Mouse (Mus musculus): ENCODE measurements around the gene Stk32c. TPM values are rescaled to one million over a fixed set of nuclear protein-coding genes. Genes with fewer than 3 reads are reported as not detected.

The Stk32c gene
- polyA plus RNA-seq, 1 experiment from 2014 or later = not detected

DNA sequence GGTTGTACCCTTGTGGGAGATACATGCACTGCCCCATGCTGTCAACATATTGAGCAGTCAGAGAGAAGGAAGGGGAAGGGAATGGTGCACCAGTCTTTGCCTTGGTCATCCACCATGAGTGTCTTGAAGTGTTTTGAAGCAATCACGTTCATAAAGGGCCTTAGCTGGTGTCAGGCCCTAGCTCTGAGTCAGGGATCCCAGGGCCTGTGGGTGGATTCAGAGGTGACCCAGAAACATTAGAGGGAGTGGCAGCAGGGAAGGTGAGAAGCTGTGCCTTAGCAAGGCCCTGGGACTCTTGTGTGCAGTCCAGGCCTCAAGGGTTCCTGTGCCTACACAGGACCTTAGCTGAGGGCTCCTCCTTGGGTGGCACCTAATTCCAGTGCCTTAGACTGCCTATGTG lies 11.0 kb upstream of the Stk32c start:
- H3K4me3 ChIP-seq = no peak overlapping the region
- 57% methylated on average over 1 of the region's 1 CpGs for WGBS (ENCODE audit: insufficient replicate concordance)
- H3K9ac ChIP-seq = no peak overlapping the region
- no peaks in the 10 kb centered on the region for H3K9me3 ChIP-seq (replicated peaks)
- no peak overlapping the region for H3K4me2 ChIP-seq
- H3K4me1 ChIP-seq = peaks cover 3% of the 10 kb centered on the region; the same call in 1 of the 2 replicates
- H3K27ac ChIP-seq = peak overlapping the region; percentile 6
- no peaks in the 10 kb centered on the region for H3K27me3 ChIP-seq (replicated peaks)
- no peaks in the 10 kb centered on the region for H3K36me3 ChIP-seq
- no peak for ATAC-seq

GRCm38 (mm10) chr7:139222341-139222740 lies 9.2 kb upstream of the Stk32c start:
- Histone ChIP-seq H3K9me3 (replicated peaks) (no peaks in the 10 kb centered on the region), H3K36me3 (no peaks in the 10 kb centered on the region), H3K27me3 (replicated peaks) (no peaks in the 10 kb centered on the region), H3K27ac (no peak overlapping the region), H3K4me3 (no peak overlapping the region), H3K4me2 (no peak overlapping the region), H3K4me1 (no peaks in the 10 kb centered on the region; the same call in 1 of the 2 replicates), H3K9ac (no peak overlapping the region)
- ATAC-seq = no peak
- 61% methylated on average over 4 of the region's 4 CpGs for WGBS (ENCODE audit: insufficient replicate concordance)

- Histone ChIP-seq H3K27me3 (replicated peaks) (no peaks in the 10 kb centered on the region), H3K9me3 (replicated peaks) (no peaks in the 10 kb centered on the region), H3K27ac (no peak overlapping the region), H3K36me3 (no peaks in the 10 kb centered on the region), H3K9ac (no peak overlapping the region), H3K4me2 (no peak overlapping the region), H3K4me1 (no peaks in the 10 kb centered on the region; the same call in 1 of the 2 replicates), H3K4me3 (no peak overlapping the region)
- 81% methylated on average over 2 of the region's 2 CpGs for WGBS (ENCODE audit: insufficient replicate concordance)
- no peak for ATAC-seq
These were observed 8.7 kb upstream of the Stk32c start for GRCm38 (mm10) chr7:139221856-139222255.

- WGBS (ENCODE audit: insufficient replicate concordance) = 62% methylated on average over 5 of the region's 5 CpGs
- Histone ChIP-seq H3K4me3 (no peak overlapping the region), H3K27me3 (replicated peaks) (no peaks in the 10 kb centered on the region), H3K9me3 (replicated peaks) (no peaks in the 10 kb centered on the region), H3K27ac (no peak overlapping the region), H3K9ac (no peak overlapping the region), H3K4me1 (no peaks in the 10 kb centered on the region; the same call in 1 of the 2 replicates), H3K4me2 (no peak overlapping the region), H3K36me3 (no peaks in the 10 kb centered on the region)
- ATAC-seq = no peak
These were observed 8.0 kb upstream of the Stk32c start for GRCm38 (mm10) chr7:139221072-139221471.

- Histone ChIP-seq H3K9ac (no peak overlapping the region), H3K27me3 (replicated peaks) (no peaks in the 10 kb centered on the region), H3K4me1 (no peaks in the 10 kb centered on the region; the same call in 1 of the 2 replicates), H3K4me2 (no peak overlapping the region), H3K36me3 (no peaks in the 10 kb centered on the region), H3K4me3 (no peak overlapping the region), H3K9me3 (replicated peaks) (no peaks in the 10 kb centered on the region), H3K27ac (no peak overlapping the region)
- 32% methylated on average over 2 of the region's 2 CpGs for WGBS (ENCODE audit: insufficient replicate concordance)
- ATAC-seq = no peak
These were observed 7.2 kb upstream of the Stk32c start for GRCm38 (mm10) chr7:139220303-139220702.

DNA sequence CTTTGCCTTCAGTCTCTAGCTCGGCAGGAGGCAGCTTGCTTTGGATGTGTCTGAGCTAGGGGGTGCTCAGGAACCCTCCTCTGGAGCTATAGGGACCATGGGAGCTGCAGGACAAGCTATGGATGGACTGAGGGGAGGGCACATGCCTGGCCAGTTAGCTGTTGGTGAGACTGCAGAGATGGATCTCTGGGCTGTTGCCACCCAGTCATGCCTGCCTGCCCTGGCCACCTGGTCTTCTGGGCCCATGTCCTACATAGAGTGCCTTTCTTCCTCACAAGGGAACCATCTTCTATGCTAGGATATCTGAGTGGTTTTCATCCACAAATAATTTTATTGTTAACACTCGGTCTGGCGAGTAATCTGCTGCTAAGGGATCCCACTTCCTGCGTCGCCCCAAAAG lies 6.4 kb upstream of the Stk32c start:
- ATAC-seq = no peak
- no peak overlapping the region for H3K27ac ChIP-seq
- H3K27me3 ChIP-seq (replicated peaks) = no peaks in the 10 kb centered on the region
- 76% methylated on average over 5 of the region's 5 CpGs for WGBS (ENCODE audit: insufficient replicate concordance)
- no peak overlapping the region for H3K9ac ChIP-seq
- no peaks in the 10 kb centered on the region for H3K9me3 ChIP-seq (replicated peaks)
- H3K4me2 ChIP-seq = no peak overlapping the region
- no peak overlapping the region for H3K4me3 ChIP-seq
- no peaks in the 10 kb centered on the region for H3K36me3 ChIP-seq
- no peaks in the 10 kb centered on the region for H3K4me1 ChIP-seq

DNA sequence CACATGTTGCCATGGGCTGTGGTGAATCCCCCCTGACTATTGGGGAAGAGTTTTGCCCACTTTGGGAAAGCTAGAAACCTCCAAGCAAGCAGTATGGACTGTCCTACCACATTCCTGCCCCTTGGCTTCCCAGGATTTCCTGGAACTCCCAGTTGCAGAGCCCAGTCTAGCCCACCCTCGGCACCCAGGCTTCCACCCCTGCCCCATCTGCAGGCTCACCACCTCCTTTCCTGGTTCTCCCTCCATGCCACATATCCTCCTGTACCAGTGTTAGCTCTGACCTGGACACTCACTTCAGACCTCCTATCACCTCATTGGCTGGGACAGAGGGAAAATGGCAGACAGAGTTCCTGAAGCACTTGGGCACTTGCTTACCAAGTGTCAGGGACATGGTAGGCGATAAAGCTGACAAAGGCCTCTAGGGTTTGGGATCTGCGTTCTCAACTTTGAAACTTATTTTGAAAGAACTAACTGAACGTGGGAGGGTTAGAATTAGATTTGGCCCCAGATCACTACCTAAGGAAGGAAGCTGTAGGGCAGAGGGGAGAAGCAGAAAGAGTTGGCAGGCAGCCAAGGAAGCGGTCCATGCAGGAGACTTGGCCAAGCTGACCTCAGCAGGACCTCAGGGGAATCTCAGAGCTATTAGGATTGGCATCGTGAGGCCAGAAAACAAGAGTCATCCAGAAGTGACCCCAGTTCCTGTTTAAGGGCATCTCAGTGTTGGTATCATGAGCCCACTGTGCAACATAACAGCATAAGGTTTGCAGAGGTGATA lies 5.7 kb upstream of the Stk32c start:
- Histone ChIP-seq H3K36me3 (no peaks in the 10 kb centered on the region), H3K4me3 (no peak overlapping the region), H3K4me2 (no peak overlapping the region), H3K4me1 (no peaks in the 10 kb centered on the region), H3K9ac (no peak overlapping the region), H3K27me3 (replicated peaks) (no peaks in the 10 kb centered on the region), H3K9me3 (replicated peaks) (no peaks in the 10 kb centered on the region), H3K27ac (no peak overlapping the region)
- ATAC-seq = no peak; the same call in 1 of the 2 replicates
- WGBS (ENCODE audit: insufficient replicate concordance) = 59% methylated on average over 6 of the region's 6 CpGs

DNA sequence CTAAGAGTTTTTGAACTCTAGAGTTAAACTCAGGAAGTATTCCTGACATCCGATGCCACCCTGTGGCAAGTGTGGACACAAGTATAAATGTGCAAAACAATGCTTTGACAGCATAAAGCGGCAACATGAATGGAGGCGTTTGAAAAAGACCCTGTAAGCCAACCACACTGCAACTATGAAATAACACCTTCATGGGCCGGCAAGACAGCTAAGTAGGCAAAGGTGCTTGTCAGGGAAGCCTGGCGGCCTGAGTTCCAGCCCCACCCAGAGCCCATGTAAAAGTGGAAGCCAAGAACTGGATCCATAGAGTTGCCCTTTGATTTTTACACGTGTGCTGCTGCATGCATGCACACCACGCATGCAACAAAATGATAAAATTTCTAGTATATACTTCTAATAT lies 3.9 kb upstream of the Stk32c start:
- no peak overlapping the region for H3K4me3 ChIP-seq
- ATAC-seq = no peak
- no peak overlapping the region for H3K9ac ChIP-seq
- no peak overlapping the region for H3K4me2 ChIP-seq
- no peaks in the 10 kb centered on the region for H3K36me3 ChIP-seq
- H3K9me3 ChIP-seq (replicated peaks) = no peaks in the 10 kb centered on the region
- H3K27ac ChIP-seq = no peak overlapping the region
- H3K4me1 ChIP-seq = peaks cover 15% of the 10 kb centered on the region
- no peaks in the 10 kb centered on the region for H3K27me3 ChIP-seq (replicated peaks)
- 70% methylated on average over 7 of the region's 7 CpGs for WGBS (ENCODE audit: insufficient replicate concordance)

DNA sequence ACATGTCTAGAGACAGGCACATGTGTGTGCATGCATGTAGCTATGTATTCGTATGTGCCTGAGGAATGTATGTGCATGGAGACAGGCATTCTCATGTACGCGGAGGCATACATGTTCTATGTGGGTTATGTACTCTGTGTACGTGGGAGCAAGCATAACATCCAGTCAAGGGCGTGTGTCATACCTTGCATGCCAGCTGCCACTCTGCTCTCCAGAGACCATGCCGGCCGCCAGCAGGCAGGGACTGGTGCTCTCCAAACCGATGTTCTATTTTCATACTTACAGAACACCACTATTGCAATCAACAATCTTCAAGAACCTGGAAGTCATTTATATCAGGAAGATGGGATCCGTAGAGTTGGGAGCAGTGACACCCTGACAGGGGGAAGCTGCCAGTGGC lies 3.4 kb upstream of the Stk32c start:
- no peaks in the 10 kb centered on the region for H3K36me3 ChIP-seq
- H3K27me3 ChIP-seq (replicated peaks) = no peaks in the 10 kb centered on the region
- peaks cover 15% of the 10 kb centered on the region for H3K4me1 ChIP-seq
- no peak overlapping the region for H3K4me2 ChIP-seq
- no peaks in the 10 kb centered on the region for H3K9me3 ChIP-seq (replicated peaks)
- no peak overlapping the region for H3K9ac ChIP-seq
- ATAC-seq = no peak
- H3K4me3 ChIP-seq = no peak overlapping the region
- H3K27ac ChIP-seq = no peak overlapping the region
- 84% methylated on average over 9 of the region's 9 CpGs for WGBS (ENCODE audit: insufficient replicate concordance)

DNA sequence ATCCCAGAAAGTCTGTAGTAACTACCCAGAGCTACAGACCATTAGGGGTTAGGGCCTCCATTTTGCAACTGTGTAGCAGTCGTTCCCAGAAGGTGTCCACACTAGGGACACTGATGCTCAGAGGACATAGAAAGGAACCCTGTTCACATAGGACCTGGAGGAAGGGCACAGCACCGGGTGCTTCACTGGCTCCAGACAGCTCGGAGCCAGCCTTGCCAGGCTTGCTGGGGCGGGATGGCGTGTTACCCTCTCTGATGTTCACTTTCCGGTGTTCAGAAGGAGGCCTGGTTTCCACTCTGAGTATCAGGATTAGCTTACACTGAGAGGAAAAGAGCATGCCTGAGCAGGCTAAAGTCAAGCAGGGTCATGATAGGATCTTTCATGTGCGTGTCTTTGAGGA lies 2.8 kb upstream of the Stk32c start:
- no peak overlapping the region for H3K9ac ChIP-seq
- H3K36me3 ChIP-seq = no peaks in the 10 kb centered on the region
- H3K4me1 ChIP-seq = peaks cover 15% of the 10 kb centered on the region
- H3K27ac ChIP-seq = no peak overlapping the region
- H3K4me2 ChIP-seq = no peak overlapping the region
- WGBS (ENCODE audit: insufficient replicate concordance) = 85% methylated on average over 7 of the region's 7 CpGs
- no peak for ATAC-seq
- H3K9me3 ChIP-seq (replicated peaks) = no peaks in the 10 kb centered on the region
- H3K4me3 ChIP-seq = no peak overlapping the region
- no peaks in the 10 kb centered on the region for H3K27me3 ChIP-seq (replicated peaks)

- Histone ChIP-seq H3K27ac (no peak overlapping the region), H3K36me3 (no peaks in the 10 kb centered on the region), H3K9me3 (replicated peaks) (no peaks in the 10 kb centered on the region), H3K27me3 (replicated peaks) (no peaks in the 10 kb centered on the region), H3K4me3 (no peak overlapping the region), H3K4me1 (peaks cover 15% of the 10 kb centered on the region), H3K4me2 (no peak overlapping the region), H3K9ac (no peak overlapping the region)
- ATAC-seq = no peak
- WGBS (ENCODE audit: insufficient replicate concordance) = 65% methylated on average over 1 of the region's 1 CpGs
These were observed 2.4 kb upstream of the Stk32c start for GRCm38 (mm10) chr7:139215516-139215915.

GRCm38 (mm10) chr7:139214596-139215340 lies 1.7 kb upstream of the Stk32c start:
- Histone ChIP-seq H3K9me3 (replicated peaks) (no peaks in the 10 kb centered on the region), H3K27me3 (replicated peaks) (no peaks in the 10 kb centered on the region), H3K4me3 (no peak overlapping the region), H3K27ac (no peak overlapping the region), H3K36me3 (no peaks in the 10 kb centered on the region), H3K9ac (no peak overlapping the region), H3K4me2 (no peak overlapping the region), H3K4me1 (peaks cover 15% of the 10 kb centered on the region)
- ATAC-seq = no peak
- WGBS (ENCODE audit: insufficient replicate concordance) = 74% methylated on average over 14 of the region's 14 CpGs
